ENCODE assay signal across 8 mouse cellular contexts in the genomic region with DNA sequence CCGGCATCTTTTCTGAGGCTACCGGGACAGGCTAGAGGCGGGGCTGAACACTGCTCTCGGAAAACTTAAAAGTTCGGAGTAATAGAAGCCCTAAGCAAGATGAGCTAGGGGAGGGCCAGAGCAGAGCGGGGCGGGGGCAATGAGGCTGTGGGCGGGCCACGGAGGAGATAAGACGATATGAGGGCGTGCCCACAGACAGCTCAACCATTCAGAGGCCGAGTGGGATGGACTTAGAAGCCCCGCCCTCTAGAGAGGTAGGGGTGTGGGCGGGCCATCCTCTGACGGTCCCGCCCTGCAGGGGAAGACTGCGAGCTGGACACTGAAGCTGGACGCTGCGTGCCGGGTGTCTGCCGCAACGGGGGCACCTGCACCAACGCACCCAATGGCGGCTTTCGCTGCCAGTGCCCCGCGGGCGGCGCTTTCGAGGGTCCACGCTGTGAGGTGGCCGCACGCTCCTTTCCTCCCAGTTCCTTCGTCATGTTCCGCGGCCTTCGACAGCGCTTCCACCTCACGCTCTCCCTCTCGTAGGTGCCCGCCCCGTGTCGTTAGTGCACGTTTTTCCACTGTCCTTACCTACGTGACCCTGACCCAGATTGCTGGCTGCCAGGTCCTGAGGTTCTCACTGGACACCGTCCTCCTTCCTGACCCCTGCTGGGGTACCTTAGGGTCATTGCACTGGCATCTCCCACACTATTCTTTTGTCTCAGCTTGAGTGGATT. TPM values are rescaled to one million over a fixed set of nuclear protein-coding genes. Genes with fewer than 3 reads are reported as not detected.
DNase-seq lines count a peak whose midpoint lies in the region.

No protein-coding gene starts in this region.

- peak; percentile 96 to 97 for DNase-seq in adrenal gland, adult (ENCODE audit: inconsistent age in 2 of 2, low spot score in 1 of 2)
- peak; percentile 98 for DNase-seq in embryo, embryonic 10.5 days (ENCODE audit: low spot score)
- peak; percentile 75 for DNase-seq in gastrocnemius, postnatal 10 days
- peak; percentile 93 for DNase-seq in induced T-regulatory cell, adult 2 months (ENCODE audit: low read depth)
- peak; percentile 70 to 91 for DNase-seq in left cerebral cortex, postnatal 10 days (ENCODE audit: extremely low spot score in 1 of 2, low spot score in 2 of 2)
- peak; percentile 84 for DNase-seq in right cerebral cortex, adult 18-20 months
- DNase-seq in urinary bladder, adult 2 months (ENCODE audit: low spot score), result peak; percentile 49

- intact Hi-C loops in left cerebral cortex, postnatal 10 days (cut with DNase I), result no loop called here

- peaks cover 23% of the 10 kb centered on the region for H3K4me1 ChIP-seq in megakaryocyte, embryonic 14.5 days

- H3K4me3 ChIP-seq in megakaryocyte, embryonic 14.5 days (replicated peaks), result peak overlapping the region; percentile 92

- peaks cover 96% of the 10 kb centered on the region for H3K27me3 ChIP-seq in megakaryocyte, embryonic 14.5 days (replicated peaks)

- H3K36me3 ChIP-seq in megakaryocyte, embryonic 14.5 days (replicated peaks; ENCODE audit: low read length), result no peaks in the 10 kb centered on the region

- H3K9me3 ChIP-seq in megakaryocyte, embryonic 14.5 days, result 0 out of 2 replicates have a peak, but pooled peaks cover 6% of the 10 kb centered on the region

RNA-seq across cellular contexts. Expression of gene Celsr3, which starts 6.4 kb away (rescaled TPM):
- under 1 TPM; 0.14 to 0.54 TPM for total RNA-seq in gastrocnemius, postnatal 10 days (2021)
- total RNA-seq in left cerebral cortex, postnatal 10 days (2021), result 10 to 100 TPM; 57.2 to 62.0 TPM
- 1.5 TPM in 1 of 2 replicates, not detected in the other for polyA plus RNA-seq in megakaryocyte, embryonic 14.5 days (2012; ENCODE audit: insufficient read depth, low replicate concordance)
- polyA plus RNA-seq in urinary bladder, adult 2 months (2012; rRNA removed), result 0.19 and 0.23 TPM in 2 replicates

RNA-seq across cellular contexts. Expression of gene Slc26a6, which starts 20.5 kb away (rescaled TPM):
- total RNA-seq in gastrocnemius, postnatal 10 days (2021), result 10 to 100 TPM; 10.8 to 12.9 TPM
- total RNA-seq in left cerebral cortex, postnatal 10 days (2021), result 10 to 100 TPM; 35.3 to 41.3 TPM
- polyA plus RNA-seq in megakaryocyte, embryonic 14.5 days (2012; ENCODE audit: insufficient read depth, low replicate concordance), result 8.6 and 23.5 TPM in 2 replicates
- 9.7 and 9.8 TPM in 2 replicates for polyA plus RNA-seq in urinary bladder, adult 2 months (2012; rRNA removed)

RNA-seq across cellular contexts. Expression of gene Nckipsd, which starts 24.4 kb away (rescaled TPM):
- 1 to 10 TPM; 5.3 to 6.3 TPM for total RNA-seq in gastrocnemius, postnatal 10 days (2021)
- total RNA-seq in left cerebral cortex, postnatal 10 days (2021), result 10 to 100 TPM; 27.7 to 31.7 TPM
- polyA plus RNA-seq in megakaryocyte, embryonic 14.5 days (2012; ENCODE audit: insufficient read depth, low replicate concordance), result 1.4 TPM in 1 of 2 replicates, not detected in the other
- 10.2 and 11.7 TPM in 2 replicates for polyA plus RNA-seq in urinary bladder, adult 2 months (2012; rRNA removed)

RNA-seq across cellular contexts. Expression of gene Ip6k2, which starts 49.0 kb away (rescaled TPM):
- total RNA-seq in gastrocnemius, postnatal 10 days (2021), result 10 to 100 TPM; 30.6 to 39.6 TPM
- total RNA-seq in left cerebral cortex, postnatal 10 days (2021), result 100 to 1,000 TPM; 165 to 170 TPM
- polyA plus RNA-seq in megakaryocyte, embryonic 14.5 days (2012; ENCODE audit: insufficient read depth, low replicate concordance), result 19.2 and 25.5 TPM in 2 replicates
- polyA plus RNA-seq in urinary bladder, adult 2 months (2012; rRNA removed), result 77.3 and 97.8 TPM in 2 replicates

Comparison
In these comparisons a context has a peak if more than half of its experiments do, and no peak if none do; other contexts are left out.
1. Peak in every context shown above with its lines: DNase-seq and H3K4me3 ChIP-seq.
2. RNA of gene Celsr3, which starts 6.4 kb away (total RNA-seq): 57.2 to 62.0 TPM in left cerebral cortex, postnatal 10 days; 0.14 to 0.54 TPM in gastrocnemius, postnatal 10 days; every median in the first group is over 10 times any median in the second.